Mouse (Mus musculus): ENCODE results near the gene Rnf10.

GRCm38 (mm10) chr5:115193669-115194625, 78.8 kb downstream of the Rnf10 start, which contains the start of gene Cabp1:
- TF ChIP-seq CTCF (conservative IDR thresholded peaks at IDR 0.05; ENCODE audit: low read length) (no peak), POU5F1 (IDR thresholded peaks at IDR 0.05; ENCODE audit: borderline replicate concordance, low read length) (no peak)
